Mouse (Mus musculus): ENCODE measurements around the gene Zkscan7. TPM values are rescaled to one million over a fixed set of nuclear protein-coding genes. Genes with fewer than 3 reads are reported as not detected.

The Zkscan7 gene
- total RNA-seq, 2 experiments from 2014 or later = 3.7 to 5.2 TPM

GRCm38 (mm10) chr9:122902717-122903535 is 17.4 kb downstream of the Zkscan7 start:
- DNase-seq = peak; percentile 74

- DNase-seq = no peak
These were observed 37.0 kb downstream of the Zkscan7 start for GRCm38 (mm10) chr9:122922436-122922835.

- DNase-seq = peak; percentile 79
These were observed 37.5 kb downstream of the Zkscan7 start, which contains the start of gene Zfp105 for GRCm38 (mm10) chr9:122922936-122923381. Gene Zfp105, plus strand, starts transcription at chr9:122923072.

GRCm38 (mm10) chr9:122928915-122929314 is 43.4 kb downstream of the Zkscan7 start:
- no peak for DNase-seq

Other genes with a start within 250 kb of the Zkscan7 start
- gene Topaz1, start 138.3 kb upstream of the Zkscan7 start, total RNA-seq (2021) = not detected
- 10 to 100 TPM; 14.9 to 17.4 TPM for gene Tcaim, start 80.1 kb upstream of the Zkscan7 start, total RNA-seq (2021)
- not detected for gene Gm35549, start 41.6 kb upstream of the Zkscan7 start, total RNA-seq (2021)
- gene Zfp445, start 19.7 kb upstream of the Zkscan7 start, total RNA-seq (2021) = 100 to 1,000 TPM; 100 to 102 TPM
- 1 to 10 TPM; 7.8 to 9.3 TPM for gene Zfp105, start 37.4 kb downstream of the Zkscan7 start, total RNA-seq (2021)
- 10 to 100 TPM; 20.6 to 24.3 TPM for gene 1110059G10Rik, start 65.3 kb downstream of the Zkscan7 start, total RNA-seq (2021)
- 10 to 100 TPM; 17.5 to 24.9 TPM for gene Kif15, start 65.4 kb downstream of the Zkscan7 start, total RNA-seq (2021)
- gene Tmem42, start 135.6 kb downstream of the Zkscan7 start, total RNA-seq (2021) = 10 to 100 TPM; 10.7 to 12.8 TPM
- gene Tgm4, start 149.0 kb downstream of the Zkscan7 start, total RNA-seq (2021) = not detected
- 10 to 100 TPM; 53.4 to 54.4 TPM for gene Zdhhc3, start 227.5 kb downstream of the Zkscan7 start, total RNA-seq (2021)
- 10 to 100 TPM; 36.3 to 36.9 TPM for gene Exosc7, start 227.5 kb downstream of the Zkscan7 start, total RNA-seq (2021)